ENCODE assay signal across 17 mouse cellular contexts in genomic region chr3:105472564-105472963, GRCm38 (mm10). TPM values are rescaled to one million over a fixed set of nuclear protein-coding genes. Genes with fewer than 3 reads are reported as not detected.
"Had no signal": no experiment of that assay in that cellular context is flagged by ENCODE, and none has a peak within 500 bp of the region (broad histone marks: within the 10 kb centered on the region; RNA-seq: fewer than 3 reads in every experiment).

No protein-coding gene starts in this region.

- H3K36me3 ChIP-seq: neural tube, embryonic 12.5 days; neural tube, embryonic 13.5 days; neural tube, embryonic 15.5 days; stomach, embryonic 15.5 days had no signal

- H3K4me2 ChIP-seq: neural tube, embryonic 12.5 days; neural tube, embryonic 13.5 days; neural tube, embryonic 15.5 days; stomach, embryonic 15.5 days had no signal

- H3K27ac ChIP-seq: neural tube, embryonic 12.5 days; neural tube, embryonic 13.5 days; neural tube, embryonic 15.5 days; stomach, embryonic 15.5 days had no signal

- H3K9me3 ChIP-seq: neural tube, embryonic 12.5 days; neural tube, embryonic 13.5 days; neural tube, embryonic 15.5 days; stomach, embryonic 15.5 days had no signal

- DNase-seq: retina, postnatal 1 day; right cerebral cortex, adult 18-20 months; right cerebral cortex, postnatal 14 days; right cerebral cortex, postnatal 25 days; right cerebral cortex, postnatal 4 days; spleen, adult 18-20 months; thymus, adult 18-20 months; thymus, adult 2 months; thymus, postnatal 14 days; thymus, postnatal 25 days; thymus, postnatal 36 days; thymus, postnatal 4 days had no signal

- H3K4me3 ChIP-seq: neural tube, embryonic 12.5 days; neural tube, embryonic 13.5 days; neural tube, embryonic 15.5 days; stomach, embryonic 15.5 days had no signal

- H3K4me1 ChIP-seq: neural tube, embryonic 12.5 days; neural tube, embryonic 13.5 days; neural tube, embryonic 15.5 days; stomach, embryonic 15.5 days had no signal

- H3K9ac ChIP-seq: neural tube, embryonic 12.5 days; neural tube, embryonic 13.5 days; neural tube, embryonic 15.5 days; stomach, embryonic 15.5 days had no signal

- H3K27me3 ChIP-seq: neural tube, embryonic 12.5 days; neural tube, embryonic 13.5 days; neural tube, embryonic 15.5 days; stomach, embryonic 15.5 days had no signal

RNA-seq across cellular contexts. Expression of gene Kcnd3, which starts 20.4 kb away (rescaled TPM):
- total RNA-seq: neutrophil, adult 5-6 weeks had no signal
